ENCODE assay signal across 23 mouse cellular contexts in the genomic region with DNA sequence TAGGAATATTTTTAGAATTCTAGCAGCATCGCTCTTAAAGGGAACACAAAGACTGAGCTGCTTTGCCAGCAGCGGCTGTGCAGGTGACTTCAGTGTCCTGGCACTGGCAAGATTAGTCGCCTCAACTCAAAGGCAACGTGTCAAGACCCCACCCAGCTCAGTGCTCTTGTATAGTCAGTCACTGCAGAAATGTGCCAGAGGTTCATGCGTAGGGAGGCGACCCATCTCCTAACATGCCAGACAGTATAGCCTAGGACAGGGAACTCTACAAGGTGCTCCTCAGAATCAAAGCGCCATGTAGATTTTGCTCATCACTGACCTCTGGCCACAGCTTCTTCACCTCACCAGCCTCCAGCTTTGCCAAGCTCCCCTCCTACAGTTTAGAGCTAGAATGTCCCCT. TPM values are rescaled to one million over a fixed set of nuclear protein-coding genes. Genes with fewer than 3 reads are reported as not detected.
DNase-seq lines count a peak whose midpoint lies in the region; ATAC-seq and TF ChIP-seq lines count a peak whose summit lies in the region.
"Had no signal": no experiment of that assay in that cellular context is flagged by ENCODE, and none has a peak within 500 bp of the region (broad histone marks: within the 10 kb centered on the region; RNA-seq: fewer than 3 reads in every experiment).

No protein-coding gene starts in this region.

- no peak for TF ChIP-seq CTCF in cortical plate, adult 2 months (IDR thresholded peaks at IDR 0.05; ENCODE audit: extremely low read depth, insufficient read depth, low read length)

- no peak for ATAC-seq in midbrain, embryonic 11.5 days (ENCODE audit: low FRiP score)
- no peak for ATAC-seq in midbrain, embryonic 14.5 days (ENCODE audit: low FRiP score, low TSS enrichment)
- ATAC-seq in hindbrain, embryonic 16.5 days = no peak
- ATAC-seq: activated CD4-positive, CD25-positive, alpha-beta regulatory T cell, adult 4 months; CD4-positive, CD25-positive, alpha-beta regulatory T cell, adult 4 months; Patski had no signal

- H3K4me1 ChIP-seq in heart, embryonic 10.5 days = peaks cover 9% of the 10 kb centered on the region; the same call in 1 of the 2 replicates
- no peaks in the 10 kb centered on the region; the same call in 1 of the 2 replicates for H3K4me1 ChIP-seq in midbrain, embryonic 11.5 days (ENCODE audit: control insufficient read depth, insufficient read depth, low read length)
- H3K4me1 ChIP-seq in midbrain, embryonic 14.5 days (ENCODE audit: control insufficient read depth, insufficient read depth, low read length) = peaks cover 2% of the 10 kb centered on the region; the same call in 1 of the 2 replicates
- peaks cover 10% of the 10 kb centered on the region for H3K4me1 ChIP-seq in cortical plate, adult 2 months (ENCODE audit: control insufficient read depth, insufficient read depth, low read length)
- H3K4me1 ChIP-seq in hindbrain, embryonic 16.5 days (ENCODE audit: control insufficient read depth, insufficient read depth, low read depth, low read length) = peaks cover 2% of the 10 kb centered on the region

- H3K27me3 ChIP-seq in heart, embryonic 10.5 days (ENCODE audit: insufficient read depth, poor library complexity, severe bottlenecking) = peaks cover 35% of the 10 kb centered on the region
- H3K27me3 ChIP-seq in midbrain, embryonic 11.5 days (ENCODE audit: control insufficient read depth, insufficient read depth, low read length) = peaks cover 7% of the 10 kb centered on the region
- 0 out of 2 replicates have a peak, but pooled peaks cover 4% of the 10 kb centered on the region for H3K27me3 ChIP-seq in midbrain, embryonic 14.5 days (ENCODE audit: control insufficient read depth, insufficient read depth, low read length)
- no peaks in the 10 kb centered on the region for H3K27me3 ChIP-seq in hindbrain, embryonic 16.5 days (replicated peaks; ENCODE audit: control insufficient read depth, insufficient read depth, low read length)

- no peaks in the 10 kb centered on the region for H3K9me3 ChIP-seq in heart, embryonic 10.5 days
- H3K9me3 ChIP-seq in midbrain, embryonic 11.5 days (ENCODE audit: control insufficient read depth, low read length) = no peaks in the 10 kb centered on the region
- no peaks in the 10 kb centered on the region for H3K9me3 ChIP-seq in midbrain, embryonic 14.5 days (ENCODE audit: control insufficient read depth, low read length)
- no peaks in the 10 kb centered on the region for H3K9me3 ChIP-seq in hindbrain, embryonic 16.5 days (ENCODE audit: control insufficient read depth, low read length)

- TF ChIP-seq POLR2A in cortical plate, adult 2 months (IDR thresholded peaks at IDR 0.05; ENCODE audit: extremely low read depth, insufficient read depth, low read length) = no peak

- no peak overlapping the region for H3K4me3 ChIP-seq in heart, embryonic 10.5 days
- no peak overlapping the region for H3K4me3 ChIP-seq in midbrain, embryonic 11.5 days (ENCODE audit: low read depth, low read length)
- H3K4me3 ChIP-seq in midbrain, embryonic 14.5 days (replicated peaks; ENCODE audit: low read depth, low read length) = no peak overlapping the region
- H3K4me3 ChIP-seq in cortical plate, adult 2 months (ENCODE audit: insufficient read depth, low read length) = 0 out of 2 replicates have a peak overlapping the region, but pooled peaks have one; percentile 13
- H3K4me3 ChIP-seq in hindbrain, embryonic 16.5 days (ENCODE audit: low read length) = no peak overlapping the region

- no peaks in the 10 kb centered on the region for H3K36me3 ChIP-seq in heart, embryonic 10.5 days
- no peaks in the 10 kb centered on the region for H3K36me3 ChIP-seq in midbrain, embryonic 11.5 days (ENCODE audit: control insufficient read depth, insufficient read depth, low read length)
- no peaks in the 10 kb centered on the region for H3K36me3 ChIP-seq in midbrain, embryonic 14.5 days (ENCODE audit: control insufficient read depth, insufficient read depth, low read length)
- H3K36me3 ChIP-seq in hindbrain, embryonic 16.5 days (ENCODE audit: control insufficient read depth, insufficient read depth, low read length) = no peaks in the 10 kb centered on the region
- H3K36me3 ChIP-seq: G1E had no signal

- H3K4me2 ChIP-seq in midbrain, embryonic 11.5 days = no peak overlapping the region
- H3K4me2 ChIP-seq in midbrain, embryonic 14.5 days (ENCODE audit: low read length) = no peak overlapping the region
- H3K4me2 ChIP-seq in hindbrain, embryonic 16.5 days (ENCODE audit: low read length) = no peak overlapping the region

- peak; percentile 79 for DNase-seq in heart, adult 11 months
- DNase-seq in heart, postnatal 10 days = no peak
- DNase-seq in heart, embryonic 10.5 days (ENCODE audit: low spot score) = peak; percentile 46
- DNase-seq in heart, adult 9 months (ENCODE audit: low spot score in 2 of 2) = no peak
- DNase-seq in midbrain, embryonic 11.5 days (ENCODE audit: low spot score, missing footprints) = peak; percentile 56
- DNase-seq in midbrain, embryonic 14.5 days = no peak
- DNase-seq: adrenal gland, adult 2 months; adrenal gland, adult 8-10 months; adrenal gland, postnatal 10 days; adrenal gland, postnatal 14 days; adrenal gland, postnatal 25 days; adrenal gland, postnatal 36 days; B cell, adult 2 months; cerebellum, adult 11 months; cerebellum, adult 11-12 months had no signal

- intact Hi-C loops in heart, postnatal 10 days (cut with DNase I) = no loop called here

- 86% methylated on average over 7 of the region's 7 CpGs for WGBS in heart, embryonic 10.5 days
- 90% methylated on average over 7 of the region's 7 CpGs for WGBS in midbrain, embryonic 11.5 days
- 92% methylated on average over 7 of the region's 7 CpGs for WGBS in midbrain, embryonic 14.5 days
- WGBS in hindbrain, embryonic 16.5 days = 91% methylated on average over 7 of the region's 7 CpGs

- no peak overlapping the region for H3K9ac ChIP-seq in midbrain, embryonic 11.5 days (ENCODE audit: low read length)
- H3K9ac ChIP-seq in midbrain, embryonic 14.5 days (replicated peaks; ENCODE audit: low read length) = no peak overlapping the region
- H3K9ac ChIP-seq in hindbrain, embryonic 16.5 days (ENCODE audit: low read depth, low read length) = no peak overlapping the region

- H3K27ac ChIP-seq in heart, embryonic 10.5 days = no peak overlapping the region
- H3K27ac ChIP-seq in midbrain, embryonic 11.5 days (ENCODE audit: low read depth, low read length) = no peak overlapping the region
- H3K27ac ChIP-seq in midbrain, embryonic 14.5 days (replicated peaks; ENCODE audit: low read depth, low read length) = no peak overlapping the region
- H3K27ac ChIP-seq in cortical plate, adult 2 months (ENCODE audit: insufficient read depth, low read length) = no peak overlapping the region
- H3K27ac ChIP-seq in hindbrain, embryonic 16.5 days (ENCODE audit: low read depth, low read length) = no peak overlapping the region

RNA-seq across cellular contexts. Expression of gene Fam189a1, which starts 4.8 kb away (rescaled TPM):
- not detected for total RNA-seq in heart, postnatal 10 days (2021)
- polyA plus RNA-seq in heart, embryonic 10.5 days (2016; fragmentation: Nextera tagmentation; extraction: Ambion mirVana) = 0.45 and 0.52 TPM in 2 replicates
- polyA plus RNA-seq in midbrain, embryonic 11.5 days (2014; fragmentation: Nextera tagmentation; extraction: Ambion mirVana) = 2.2 and 3.4 TPM in 2 replicates
- polyA plus RNA-seq in midbrain, embryonic 14.5 days (2014; fragmentation: Nextera tagmentation; extraction: Ambion mirVana) = 7.9 and 9.9 TPM in 2 replicates
- 58.7 and 61.3 TPM in 2 replicates for polyA plus RNA-seq in cortical plate, adult 2 months (2012; rRNA removed)
- 7.9 and 9.4 TPM in 2 replicates for polyA plus RNA-seq in hindbrain, embryonic 16.5 days (2015; fragmentation: Nextera tagmentation; extraction: Ambion mirVana)
- total RNA-seq: CH12.LX, MEL had no signal
- polyA plus RNA-seq: activated CD4-positive, CD25-positive, alpha-beta regulatory T cell, adult 4 months; G1E had no signal

Comparison
In these comparisons a context has a peak if more than half of its experiments do, and no peak if none do; other contexts are left out.
1. DNase-seq: peak in heart, adult 11 months (single experiment), heart, embryonic 10.5 days (single experiment) and midbrain, embryonic 11.5 days (single experiment); none in heart, postnatal 10 days (0 of 2), heart, adult 9 months (0 of 2) and midbrain, embryonic 14.5 days (single experiment).